Mouse (Mus musculus) megakaryocyte, embryonic 14.5 days (primary cell): Measurements from ENCODE around the gene Hvcn1.

Source experiments
- FLI1 ChIP-seq: IDR thresholded peaks from 2 replicates; pipeline ENCODE4 v1.6.1; 2012; ENCODE audit warnings: low read length, inconsistent platforms, mixed read lengths
- GATA1 ChIP-seq: IDR thresholded peaks from 3 replicates; pipeline ENCODE4 v1.6.1; 2012; ENCODE audit warnings: mixed read lengths, low read length, inconsistent platforms, borderline replicate concordance

DNA sequence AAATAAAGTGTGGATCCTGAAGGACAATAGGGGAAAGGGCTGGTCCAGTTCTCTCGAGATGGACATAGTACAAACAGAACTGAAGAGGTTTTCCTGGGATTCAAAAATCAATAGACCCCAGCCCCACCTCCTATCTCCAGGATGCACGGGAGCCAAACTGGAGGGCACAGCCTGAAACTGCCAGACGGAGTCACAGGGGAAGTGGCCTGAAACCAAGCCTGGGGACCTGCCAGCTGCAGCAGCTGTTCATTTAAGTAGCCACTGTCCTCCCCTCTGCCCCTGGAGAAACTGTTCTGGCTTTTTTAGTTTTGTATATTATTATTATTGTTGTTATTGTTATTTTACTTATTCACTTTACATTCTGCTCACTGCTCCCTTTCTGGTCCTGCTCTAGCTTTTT is 17.5 kb upstream of the Hvcn1 start:
- TF ChIP-seq GATA1 = no peak
- TF ChIP-seq FLI1 = no peak
